In the genomic region with DNA sequence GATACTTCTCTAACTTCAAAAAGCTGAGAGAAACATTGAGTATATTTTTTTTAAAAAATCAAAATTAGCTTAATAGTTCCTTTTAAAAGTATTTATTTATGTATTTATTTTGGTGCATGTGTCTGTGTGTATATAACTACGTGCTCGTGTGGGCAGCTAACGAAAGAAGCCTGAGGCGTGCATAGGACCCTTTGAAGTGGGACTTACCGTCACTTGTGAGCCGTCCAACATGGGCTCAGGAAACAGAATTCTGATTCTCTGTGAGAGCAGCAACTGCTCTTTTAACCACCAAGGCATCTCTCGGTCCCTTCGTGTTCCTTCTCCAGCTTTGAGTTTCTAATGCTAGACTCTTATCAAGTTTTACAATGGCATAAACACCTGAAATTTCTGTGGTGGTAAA, we compare ENCODE assay signal across 31 mouse cellular contexts. TPM values are rescaled to one million over a fixed set of nuclear protein-coding genes. Genes with fewer than 3 reads are reported as not detected.
DNase-seq lines count a peak whose midpoint lies in the region; ATAC-seq and TF ChIP-seq lines count a peak whose summit lies in the region.
"Had no signal": no experiment of that assay in that cellular context is flagged by ENCODE, and none has a peak within 500 bp of the region (broad histone marks: within the 10 kb centered on the region; RNA-seq: fewer than 3 reads in every experiment).

No protein-coding gene starts in this region.

- H3K4me3 ChIP-seq in limb, embryonic 12.5 days (replicated peaks), result no peak overlapping the region
- H3K4me3 ChIP-seq in limb, embryonic 10.5 days, result no peak overlapping the region
- peak overlapping the region; percentile 88 for H3K4me3 ChIP-seq in liver, embryonic 13.5 days (replicated peaks)
- H3K4me3 ChIP-seq in kidney, adult 2 months (ENCODE audit: insufficient read depth, low read depth, low read length), result no peak overlapping the region
- H3K4me3 ChIP-seq: embryonic facial prominence, embryonic 12.5 days; hindbrain, embryonic 12.5 days; intestine, embryonic 15.5 days; stomach, embryonic 15.5 days had no signal

- intact Hi-C loops in heart, postnatal 25 days (cut with DNase I), result loop anchor here (10.0 kb wide), 1 partner anchor 129 kb away; no protein-coding TSS in a partner anchor

- no peak for TF ChIP-seq CTCF in kidney, adult 2 months (conservative IDR thresholded peaks at IDR 0.05; ENCODE audit: insufficient read depth, insufficient read length, low read depth, low read length)

- no peak for ATAC-seq in limb, embryonic 12.5 days (ENCODE audit: insufficient number of reproducible peaks, insufficient read depth, low FRiP score, low TSS enrichment, low read depth)
- ATAC-seq in liver, embryonic 13.5 days (ENCODE audit: low read depth), result no peak
- ATAC-seq: forebrain, embryonic 16.5 days; hindbrain, postnatal 0 days; intestine, embryonic 15.5 days; lung, postnatal 0 days; Patski had no signal

- H3K4me1 ChIP-seq in limb, embryonic 12.5 days (replicated peaks), result peaks cover 27% of the 10 kb centered on the region
- 0 out of 2 replicates have a peak, but pooled peaks cover 7% of the 10 kb centered on the region for H3K4me1 ChIP-seq in limb, embryonic 10.5 days
- peaks cover 81% of the 10 kb centered on the region for H3K4me1 ChIP-seq in liver, embryonic 13.5 days (replicated peaks)
- H3K4me1 ChIP-seq in kidney, adult 2 months (ENCODE audit: control insufficient read depth, insufficient read depth, low read length), result peaks cover 11% of the 10 kb centered on the region; the same call in 1 of the 2 replicates
- H3K4me1 ChIP-seq: embryonic facial prominence, embryonic 12.5 days; intestine, embryonic 15.5 days; stomach, embryonic 15.5 days had no signal

- H3K36me3 ChIP-seq in limb, embryonic 12.5 days, result no peaks in the 10 kb centered on the region
- no peaks in the 10 kb centered on the region for H3K36me3 ChIP-seq in limb, embryonic 10.5 days
- H3K36me3 ChIP-seq in liver, embryonic 13.5 days, result peaks cover 43% of the 10 kb centered on the region
- H3K36me3 ChIP-seq in kidney, adult 2 months (ENCODE audit: control insufficient read depth, insufficient read depth, low read length), result peaks cover 2% of the 10 kb centered on the region; the same call in 1 of the 2 replicates
- H3K36me3 ChIP-seq: embryonic facial prominence, embryonic 12.5 days; hindbrain, embryonic 12.5 days; intestine, embryonic 15.5 days; stomach, embryonic 15.5 days had no signal

- no peak overlapping the region for H3K9ac ChIP-seq in limb, embryonic 12.5 days (replicated peaks)
- peak overlapping the region; percentile 94 for H3K9ac ChIP-seq in liver, embryonic 13.5 days
- H3K9ac ChIP-seq: embryonic facial prominence, embryonic 12.5 days; hindbrain, embryonic 12.5 days; intestine, embryonic 15.5 days; stomach, embryonic 15.5 days had no signal

- peak overlapping the region; percentile 17; the same call in 1 of the 2 replicates for H3K4me2 ChIP-seq in limb, embryonic 12.5 days
- peak overlapping the region; percentile 77 for H3K4me2 ChIP-seq in liver, embryonic 13.5 days
- H3K4me2 ChIP-seq: hindbrain, embryonic 12.5 days; intestine, embryonic 15.5 days had no signal

- no peaks in the 10 kb centered on the region for H3K9me3 ChIP-seq in limb, embryonic 12.5 days
- H3K9me3 ChIP-seq in limb, embryonic 10.5 days (replicated peaks), result no peaks in the 10 kb centered on the region
- no peaks in the 10 kb centered on the region for H3K9me3 ChIP-seq in liver, embryonic 13.5 days (replicated peaks)
- H3K9me3 ChIP-seq: embryonic facial prominence, embryonic 12.5 days; hindbrain, embryonic 12.5 days; intestine, embryonic 15.5 days; stomach, embryonic 15.5 days had no signal

- peak; percentile 62 for DNase-seq in heart, adult 11 months
- no peak for DNase-seq in heart, postnatal 25 days (ENCODE audit: low spot score)
- DNase-seq in limb, embryonic 10.5 days (ENCODE audit: low spot score), result no peak
- no peak for DNase-seq in liver, embryonic 13.5 days
- DNase-seq in thymus, postnatal 0 days (ENCODE audit: low spot score), result no peak
- no peak for DNase-seq in kidney, adult 2 months
- DNase-seq: adrenal gland, postnatal 10 days; cerebellum, adult 11 months; cerebellum, adult 9-11 months; embryo, embryonic 11 days; gastrocnemius, adult 2 months; gastrocnemius, postnatal 36 days; heart, postnatal 14 days; kidney, adult 8-10 months; kidney, postnatal 4 days; left cerebral cortex, postnatal 4 days; lung, postnatal 4 days; midbrain, embryonic 14.5 days; right cerebral cortex, postnatal 14 days; thymus, postnatal 25 days had no signal

- WGBS in limb, embryonic 12.5 days, result 51% methylated on average over 8 of the region's 8 CpGs
- WGBS in limb, embryonic 10.5 days, result 86% methylated on average over 8 of the region's 8 CpGs
- 79% methylated on average over 8 of the region's 8 CpGs for WGBS in liver, embryonic 13.5 days (ENCODE audit: insufficient replicate concordance)
- 87% methylated on average over 8 of the region's 8 CpGs for WGBS in kidney, adult 2 months

- H3K27me3 ChIP-seq in limb, embryonic 12.5 days, result peaks cover 17% of the 10 kb centered on the region
- peaks cover 21% of the 10 kb centered on the region for H3K27me3 ChIP-seq in limb, embryonic 10.5 days (ENCODE audit: low read depth, poor library complexity, severe bottlenecking)
- no peaks in the 10 kb centered on the region for H3K27me3 ChIP-seq in liver, embryonic 13.5 days
- no peaks in the 10 kb centered on the region for H3K27me3 ChIP-seq in kidney, adult 2 months (replicated peaks; ENCODE audit: control insufficient read depth, insufficient read depth, low read length)
- H3K27me3 ChIP-seq: intestine, embryonic 15.5 days; Patski; stomach, embryonic 15.5 days had no signal

- no peak overlapping the region for H3K27ac ChIP-seq in limb, embryonic 12.5 days
- no peak overlapping the region for H3K27ac ChIP-seq in limb, embryonic 10.5 days
- H3K27ac ChIP-seq in liver, embryonic 13.5 days, result peak overlapping the region; percentile 94
- H3K27ac ChIP-seq in kidney, adult 2 months (ENCODE audit: insufficient read depth, low read depth, low read length), result no peak overlapping the region
- H3K27ac ChIP-seq: embryonic facial prominence, embryonic 12.5 days; gastrocnemius, adult 2 months; hindbrain, embryonic 12.5 days; hindbrain, postnatal 0 days; intestine, embryonic 15.5 days; kidney, postnatal 0 days; stomach, embryonic 15.5 days had no signal

- TF ChIP-seq POLR2A in kidney, adult 2 months (IDR thresholded peaks at IDR 0.05; ENCODE audit: low read depth, low read length), result no peak

RNA-seq across cellular contexts. Expression of a gene that starts 18.9 kb away (rescaled TPM):
- 10 to 100 TPM; 13.5 to 15.6 TPM for total RNA-seq in heart, postnatal 25 days (2021)
- polyA plus RNA-seq in limb, embryonic 12.5 days (2016; fragmentation: Nextera tagmentation; extraction: Ambion mirVana), result 5.2 and 5.3 TPM in 2 replicates
- 2.2 and 2.7 TPM in 2 replicates for polyA plus RNA-seq in limb, embryonic 10.5 days (2016; fragmentation: Nextera tagmentation; extraction: Ambion mirVana)
- 17.9 and 25.0 TPM in 2 replicates for polyA plus RNA-seq in liver, embryonic 13.5 days (2015; fragmentation: Nextera tagmentation; extraction: Ambion mirVana)
- polyA plus RNA-seq in thymus, postnatal 0 days (2015; fragmentation: Nextera tagmentation; extraction: Ambion mirVana), result 1.7 and 2.4 TPM in 2 replicates
- polyA plus RNA-seq in kidney, adult 2 months (2012; rRNA removed), result 158 and 176 TPM in 2 replicates
- total RNA-seq: MEL had no signal

RNA-seq across cellular contexts. Expression of a gene that starts 40.1 kb away (rescaled TPM):
- total RNA-seq in heart, postnatal 25 days (2021), result 10 to 100 TPM; 62.4 to 64.7 TPM
- 83.7 and 84.5 TPM in 2 replicates for polyA plus RNA-seq in limb, embryonic 12.5 days (2016; fragmentation: Nextera tagmentation; extraction: Ambion mirVana)
- 49.6 and 55.5 TPM in 2 replicates for polyA plus RNA-seq in limb, embryonic 10.5 days (2016; fragmentation: Nextera tagmentation; extraction: Ambion mirVana)
- polyA plus RNA-seq in liver, embryonic 13.5 days (2015; fragmentation: Nextera tagmentation; extraction: Ambion mirVana), result 73.0 and 84.8 TPM in 2 replicates
- polyA plus RNA-seq in thymus, postnatal 0 days (2015; fragmentation: Nextera tagmentation; extraction: Ambion mirVana), result 48.3 and 54.1 TPM in 2 replicates
- 88.3 and 98.3 TPM in 2 replicates for polyA plus RNA-seq in kidney, adult 2 months (2012; rRNA removed)
